Mouse (Mus musculus): ENCODE measurements around the gene Rbp2. TPM values are rescaled to one million over a fixed set of nuclear protein-coding genes. Genes with fewer than 3 reads are reported as not detected.

Gene Rbp2
- total RNA-seq (2015; ENCODE audit: low replicate concordance): not detected in 2 replicates
- not detected in 2 replicates for total RNA-seq (2017; ENCODE audit: low replicate concordance)

- no peak for ATAC-seq (replicated peaks; ENCODE audit: low FRiP score, poor library complexity, severe bottlenecking)
Measured at GRCm38 (mm10) chr9:98485815-98486214, at the start of gene Rbp2. Gene Rbp2, plus strand, starts transcription at chr9:98486115.

- ATAC-seq (replicated peaks; ENCODE audit: low FRiP score, poor library complexity, severe bottlenecking): no peak
Measured at GRCm38 (mm10) chr9:98437819-98438218, 48.1 kb upstream of the Rbp2 start.

- ATAC-seq (replicated peaks; ENCODE audit: low FRiP score, poor library complexity, severe bottlenecking): no peak
Measured at GRCm38 (mm10) chr9:98439091-98439490, 46.8 kb upstream of the Rbp2 start.

- ATAC-seq (replicated peaks; ENCODE audit: low FRiP score, poor library complexity, severe bottlenecking): no peak
Measured at GRCm38 (mm10) chr9:98442638-98443037, 43.3 kb upstream of the Rbp2 start.

GRCm38 (mm10) chr9:98445359-98446149 is 40.4 kb upstream of the Rbp2 start:
- ATAC-seq (replicated peaks; ENCODE audit: low FRiP score, poor library complexity, severe bottlenecking): no peak

- ATAC-seq (replicated peaks; ENCODE audit: low FRiP score, poor library complexity, severe bottlenecking): no peak
Measured at GRCm38 (mm10) chr9:98450976-98451375, 34.9 kb upstream of the Rbp2 start.

- no peak for ATAC-seq (replicated peaks; ENCODE audit: low FRiP score, poor library complexity, severe bottlenecking)
Measured at GRCm38 (mm10) chr9:98466709-98467108, 19.2 kb upstream of the Rbp2 start.

- no peak for ATAC-seq (replicated peaks; ENCODE audit: low FRiP score, poor library complexity, severe bottlenecking)
Measured at GRCm38 (mm10) chr9:98480172-98480749, 5.7 kb upstream of the Rbp2 start.

GRCm38 (mm10) chr9:98482256-98482655 is 3.7 kb upstream of the Rbp2 start:
- no peak for ATAC-seq (replicated peaks; ENCODE audit: low FRiP score, poor library complexity, severe bottlenecking)

- no peak for ATAC-seq (replicated peaks; ENCODE audit: low FRiP score, poor library complexity, severe bottlenecking)
Measured at GRCm38 (mm10) chr9:98485020-98485419, 895 bp upstream of the Rbp2 start.

GRCm38 (mm10) chr9:98487273-98487672 is 1.4 kb downstream of the Rbp2 start:
- ATAC-seq (replicated peaks; ENCODE audit: low FRiP score, poor library complexity, severe bottlenecking): no peak

- ATAC-seq (replicated peaks; ENCODE audit: low FRiP score, poor library complexity, severe bottlenecking): no peak
Measured at GRCm38 (mm10) chr9:98489532-98489931, 3.6 kb downstream of the Rbp2 start.

- no peak for ATAC-seq (replicated peaks; ENCODE audit: low FRiP score, poor library complexity, severe bottlenecking)
Measured at GRCm38 (mm10) chr9:98490128-98490527, 4.2 kb downstream of the Rbp2 start.

GRCm38 (mm10) chr9:98491071-98491470 is 5.2 kb downstream of the Rbp2 start:
- no peak for ATAC-seq (replicated peaks; ENCODE audit: low FRiP score, poor library complexity, severe bottlenecking)

GRCm38 (mm10) chr9:98492212-98492611 is 6.3 kb downstream of the Rbp2 start:
- no peak for ATAC-seq (replicated peaks; ENCODE audit: low FRiP score, poor library complexity, severe bottlenecking)

GRCm38 (mm10) chr9:98492821-98493220 is 6.9 kb downstream of the Rbp2 start:
- ATAC-seq (replicated peaks; ENCODE audit: low FRiP score, poor library complexity, severe bottlenecking): no peak

GRCm38 (mm10) chr9:98497157-98497556 is 11.2 kb downstream of the Rbp2 start:
- no peak for ATAC-seq (replicated peaks; ENCODE audit: low FRiP score, poor library complexity, severe bottlenecking)

GRCm38 (mm10) chr9:98497990-98498389 is 12.1 kb downstream of the Rbp2 start:
- no peak for ATAC-seq (replicated peaks; ENCODE audit: low FRiP score, poor library complexity, severe bottlenecking)

GRCm38 (mm10) chr9:98498717-98499268 is 12.9 kb downstream of the Rbp2 start:
- no peak for ATAC-seq (replicated peaks; ENCODE audit: low FRiP score, poor library complexity, severe bottlenecking)

- ATAC-seq (replicated peaks; ENCODE audit: low FRiP score, poor library complexity, severe bottlenecking): no peak
Measured at GRCm38 (mm10) chr9:98499601-98500000, 13.7 kb downstream of the Rbp2 start.

GRCm38 (mm10) chr9:98507480-98507879 is 21.6 kb downstream of the Rbp2 start:
- no peak for ATAC-seq (replicated peaks; ENCODE audit: low FRiP score, poor library complexity, severe bottlenecking)

Measured in erythroid progenitor cell, adult 5-6 weeks (primary cell).